Mouse (Mus musculus): Measurements from ENCODE around the gene Zfp609. TPM values are rescaled to one million over a fixed set of nuclear protein-coding genes. Genes with fewer than 3 reads are reported as not detected.
A peak's percentile ranks its signal among the peaks of the same experiment; 100 is the strongest.

Zfp609 gene
- total and polyA plus RNA-seq, 2 experiments, result 2.8 to 4.4 TPM

DNA sequence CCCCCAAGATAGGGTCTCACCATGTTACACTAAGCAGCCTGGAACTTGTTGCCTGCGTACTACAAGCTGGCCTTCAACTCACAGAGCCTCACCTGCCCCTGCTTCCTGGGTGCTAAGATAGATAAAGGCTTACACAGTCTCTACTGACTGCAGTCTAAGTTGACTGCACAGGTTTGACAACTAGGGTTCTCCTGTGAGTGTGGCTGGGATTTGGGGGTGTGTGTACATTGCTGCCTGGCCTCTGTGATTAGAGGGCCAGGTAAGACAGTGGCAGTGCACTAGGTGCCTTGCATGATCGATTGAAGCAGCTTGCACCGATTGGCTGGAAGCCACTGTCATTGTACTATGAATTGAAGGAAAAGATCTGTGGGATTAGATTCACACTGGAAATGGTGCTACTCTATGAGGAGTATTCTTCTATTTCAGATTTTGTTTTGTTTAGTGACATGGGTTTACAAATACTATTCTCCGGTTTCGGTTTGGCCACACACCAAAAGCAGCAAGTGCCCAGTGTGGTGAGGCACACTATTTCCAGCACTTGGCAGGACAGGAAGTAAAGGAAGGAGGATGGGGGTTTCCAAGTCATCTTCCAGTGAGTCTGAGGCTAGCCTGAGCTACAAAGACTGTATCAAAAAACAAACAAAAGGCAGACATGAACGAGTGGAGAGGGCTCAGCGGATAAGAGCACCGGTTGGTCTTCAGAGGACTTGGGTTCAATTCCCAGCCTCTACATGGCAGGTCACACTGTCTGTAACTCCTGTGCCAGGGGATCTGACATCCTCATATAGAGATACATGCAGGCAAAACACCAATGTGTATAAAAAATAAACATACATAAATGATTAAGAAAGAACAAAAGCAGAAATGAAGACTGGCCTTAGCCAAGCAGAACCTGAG, 151.7 kb downstream of the Zfp609 start:
- Histone ChIP-seq H3K4me3 (ENCODE audit: insufficient read depth, low read depth, low read length) (peak overlapping the region; percentile 74), H3K27ac (replicated peaks; ENCODE audit: insufficient read depth, low read depth, low read length) (peak overlapping the region; percentile 42), H3K4me1 (ENCODE audit: control insufficient read depth, insufficient read depth, low read length) (peaks cover 31% of the 10 kb centered on the region), H3K79me2 (ENCODE audit: control insufficient read depth, insufficient read depth, low read length) (peaks cover 11% of the 10 kb centered on the region; the same call in 1 of the 2 replicates), H3K36me3 (ENCODE audit: control insufficient read depth, insufficient read depth, low read length) (no peaks in the 10 kb centered on the region), H3K9ac (ENCODE audit: low read depth, low read length) (0 out of 2 replicates have a peak overlapping the region, but pooled peaks have one; percentile 5), H3K27me3 (ENCODE audit: control insufficient read depth, insufficient read depth, low read length) (no peaks in the 10 kb centered on the region)
- whole genome bisulfite sequencing, result 33% methylated on average over 8 of the region's 8 CpGs
- TF ChIP-seq CTCF (IDR thresholded peaks at IDR 0.05; ENCODE audit: low read depth, low read length), result no peak
- TF ChIP-seq POLR2A (IDR thresholded peaks at IDR 0.05; ENCODE audit: extremely low read depth, insufficient read depth, low read length), result no peak
- peak; percentile 35 for DNase-seq (ENCODE audit: extremely low read depth, low read depth, low spot score)

DNA sequence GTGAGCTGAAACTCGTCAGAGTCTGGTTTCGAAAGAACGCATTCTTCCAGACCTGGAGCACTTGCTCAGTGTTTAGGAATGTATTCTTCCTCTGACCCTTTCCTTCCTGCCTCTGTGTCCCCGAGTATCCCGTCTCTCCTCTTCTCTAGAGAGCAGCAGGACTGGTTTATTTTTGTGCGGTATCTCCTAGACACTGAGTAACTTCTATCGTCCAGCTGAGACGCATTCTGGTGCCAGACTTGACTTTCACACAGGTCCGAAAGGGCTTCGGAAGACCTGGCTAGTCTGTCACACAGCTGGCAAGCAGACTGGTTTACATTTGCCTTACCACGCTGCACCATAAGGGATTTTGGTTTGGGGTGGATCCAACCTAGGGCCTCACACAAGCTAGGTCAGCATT, 154.4 kb downstream of the Zfp609 start:
- no peak for DNase-seq (ENCODE audit: extremely low read depth, low read depth, low spot score)
- Histone ChIP-seq H3K4me3 (ENCODE audit: insufficient read depth, low read depth, low read length) (no peak overlapping the region), H3K79me2 (ENCODE audit: control insufficient read depth, insufficient read depth, low read length) (peaks cover 6% of the 10 kb centered on the region; the same call in 1 of the 2 replicates), H3K27ac (replicated peaks; ENCODE audit: insufficient read depth, low read depth, low read length) (no peak overlapping the region), H3K36me3 (ENCODE audit: control insufficient read depth, insufficient read depth, low read length) (no peaks in the 10 kb centered on the region), H3K9ac (ENCODE audit: low read depth, low read length) (no peak overlapping the region), H3K4me1 (ENCODE audit: control insufficient read depth, insufficient read depth, low read length) (peaks cover 17% of the 10 kb centered on the region), H3K27me3 (ENCODE audit: control insufficient read depth, insufficient read depth, low read length) (no peaks in the 10 kb centered on the region)
- no peak for TF ChIP-seq CTCF (IDR thresholded peaks at IDR 0.05; ENCODE audit: low read depth, low read length)
- TF ChIP-seq POLR2A (IDR thresholded peaks at IDR 0.05; ENCODE audit: extremely low read depth, insufficient read depth, low read length), result no peak
- WGBS, result 70% methylated on average over 11 of the region's 11 CpGs

DNA sequence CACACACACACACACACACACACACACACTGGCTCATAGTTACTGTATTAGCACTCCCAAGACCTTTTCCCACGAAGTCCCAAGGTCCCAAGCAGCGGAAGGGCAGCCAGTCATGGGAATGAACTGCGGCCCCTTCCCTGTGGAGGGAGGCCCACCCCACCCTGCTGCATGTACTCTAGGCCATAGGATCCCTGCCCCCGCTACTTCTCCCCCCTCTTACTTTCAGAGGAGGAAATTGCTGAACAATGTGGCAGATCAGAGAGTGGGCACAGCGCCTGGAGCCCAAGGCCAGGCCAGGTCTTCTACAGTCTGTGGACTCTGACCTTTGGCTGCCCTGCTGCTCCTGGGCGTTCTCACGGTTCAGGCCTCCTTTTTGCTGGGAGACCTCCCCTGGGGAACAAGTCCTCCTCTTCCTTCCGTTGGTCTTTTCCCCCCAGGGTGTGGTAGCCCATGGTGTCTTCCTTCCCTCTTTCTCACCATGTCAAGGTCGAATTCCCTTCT, 155.9 kb downstream of the Zfp609 start:
- no peaks in the 10 kb centered on the region for H3K36me3 ChIP-seq (ENCODE audit: control insufficient read depth, insufficient read depth, low read length)
- H3K27ac ChIP-seq (replicated peaks; ENCODE audit: insufficient read depth, low read depth, low read length), result peak overlapping the region; percentile 78
- WGBS, result 8% methylated on average over 9 of the region's 9 CpGs
- DNase-seq (ENCODE audit: extremely low read depth, low read depth, low spot score), result peak; percentile 89
- TF ChIP-seq CTCF (IDR thresholded peaks at IDR 0.05; ENCODE audit: low read depth, low read length), result no peak
- TF ChIP-seq POLR2A (IDR thresholded peaks at IDR 0.05; ENCODE audit: extremely low read depth, insufficient read depth, low read length), result no peak
- peak overlapping the region; percentile 26 for H3K9ac ChIP-seq (ENCODE audit: low read depth, low read length)
- peak overlapping the region; percentile 13; the same call in 1 of the 2 replicates for H3K4me3 ChIP-seq (ENCODE audit: insufficient read depth, low read depth, low read length)
- no peaks in the 10 kb centered on the region for H3K27me3 ChIP-seq (ENCODE audit: control insufficient read depth, insufficient read depth, low read length)
- no peaks in the 10 kb centered on the region; the same call in 1 of the 2 replicates for H3K79me2 ChIP-seq (ENCODE audit: control insufficient read depth, insufficient read depth, low read length)
- H3K4me1 ChIP-seq (ENCODE audit: control insufficient read depth, insufficient read depth, low read length), result peaks cover 17% of the 10 kb centered on the region

DNA sequence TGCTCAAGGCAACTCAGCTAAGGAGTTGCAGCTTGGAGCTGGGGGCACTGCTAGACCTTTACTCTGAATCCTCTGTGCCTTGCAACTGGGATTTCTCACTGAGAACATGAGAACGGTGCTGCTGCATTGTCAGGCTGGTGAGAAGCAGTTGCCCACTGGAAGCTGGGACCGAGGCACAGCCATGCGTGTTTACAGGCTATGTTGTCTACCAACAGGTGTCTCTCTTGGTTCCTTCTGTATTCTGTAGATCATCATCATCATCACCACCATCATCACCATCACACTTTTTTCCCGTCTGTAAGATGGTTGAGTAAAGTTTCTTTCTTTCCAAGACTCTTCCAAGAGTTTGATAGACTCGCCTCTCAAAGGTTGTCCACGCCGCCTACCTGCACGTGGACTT, 159.7 kb downstream of the Zfp609 start, which contains the start of gene Oaz2:
Gene Oaz2 (plus strand): TSS at position 301 of the 400 bp plus-strand sequence.
- H3K36me3 ChIP-seq (ENCODE audit: control insufficient read depth, insufficient read depth, low read length), result no peaks in the 10 kb centered on the region
- H3K79me2 ChIP-seq (ENCODE audit: control insufficient read depth, insufficient read depth, low read length), result no peaks in the 10 kb centered on the region; the same call in 1 of the 2 replicates
- no peak for TF ChIP-seq CTCF (IDR thresholded peaks at IDR 0.05; ENCODE audit: low read depth, low read length)
- TF ChIP-seq POLR2A (IDR thresholded peaks at IDR 0.05; ENCODE audit: extremely low read depth, insufficient read depth, low read length), result no peak
- peaks cover 13% of the 10 kb centered on the region for H3K4me1 ChIP-seq (ENCODE audit: control insufficient read depth, insufficient read depth, low read length)
- WGBS, result 97% methylated on average over 8 of the region's 8 CpGs
- no peaks in the 10 kb centered on the region for H3K27me3 ChIP-seq (ENCODE audit: control insufficient read depth, insufficient read depth, low read length)
- no peak for DNase-seq (ENCODE audit: extremely low read depth, low read depth, low spot score)
- H3K27ac ChIP-seq (replicated peaks; ENCODE audit: insufficient read depth, low read depth, low read length), result no peak within 1 kb of the TSS
- no peak within 1 kb of the TSS for H3K9ac ChIP-seq (ENCODE audit: low read depth, low read length)
- H3K4me3 ChIP-seq (ENCODE audit: insufficient read depth, low read depth, low read length), result no peak within 1 kb of the TSS

DNA sequence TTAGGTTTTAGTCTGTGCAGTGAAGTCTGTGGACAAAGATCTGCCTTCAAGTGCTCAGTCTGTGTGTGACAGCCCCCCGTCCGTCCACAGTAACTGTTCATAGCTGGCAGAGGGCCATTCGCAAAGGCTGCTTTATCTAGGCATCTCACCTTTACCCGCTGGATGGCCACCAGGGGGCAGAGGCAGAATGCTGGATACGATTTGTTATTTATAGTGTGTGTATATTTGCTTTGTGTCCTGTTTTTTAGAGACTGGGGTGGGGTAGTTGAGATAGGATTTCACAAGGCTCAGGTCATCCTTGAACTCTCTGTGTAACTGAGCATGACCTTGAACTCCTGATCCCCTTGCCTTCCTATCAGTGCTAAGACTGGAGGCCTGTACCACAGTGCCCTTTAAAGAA, 161.3 kb downstream of the Zfp609 start:
- peak; percentile 79 for TF ChIP-seq CTCF (IDR thresholded peaks at IDR 0.05; ENCODE audit: low read depth, low read length)
- no peak for TF ChIP-seq POLR2A (IDR thresholded peaks at IDR 0.05; ENCODE audit: extremely low read depth, insufficient read depth, low read length)
- H3K4me3 ChIP-seq (ENCODE audit: insufficient read depth, low read depth, low read length), result no peak overlapping the region
- H3K36me3 ChIP-seq (ENCODE audit: control insufficient read depth, insufficient read depth, low read length), result no peaks in the 10 kb centered on the region
- 7% methylated on average over 5 of the region's 5 CpGs for WGBS
- peak; percentile 80 for DNase-seq (ENCODE audit: extremely low read depth, low read depth, low spot score)
- H3K27ac ChIP-seq (replicated peaks; ENCODE audit: insufficient read depth, low read depth, low read length), result no peak overlapping the region
- H3K9ac ChIP-seq (ENCODE audit: low read depth, low read length), result no peak overlapping the region
- H3K27me3 ChIP-seq (ENCODE audit: control insufficient read depth, insufficient read depth, low read length), result no peaks in the 10 kb centered on the region
- H3K79me2 ChIP-seq (ENCODE audit: control insufficient read depth, insufficient read depth, low read length), result no peaks in the 10 kb centered on the region; the same call in 1 of the 2 replicates
- peaks cover 4% of the 10 kb centered on the region for H3K4me1 ChIP-seq (ENCODE audit: control insufficient read depth, insufficient read depth, low read length)
